Mouse (Mus musculus) lung, embryonic 16.5 days (tissue): ENCODE measurements around the gene Cyb561d1. TPM values are rescaled to one million over a fixed set of nuclear protein-coding genes. Genes with fewer than 3 reads are reported as not detected.

Experiments
- ATAC-seq: fragments of 200-750 bp; cut with Nextera tagmentation; 2 replicates; pipeline ENCODE4 v1.8.0; 2017; ENCODE audit warnings: low read depth, mild to moderate bottlenecking, moderate library complexity
- H3K27ac ChIP-seq: fragments of 300-500 bp; sonication (generic); 2 replicates; pipeline ENCODE4 v1.5.1; 2014; ENCODE audit warnings: mild to moderate bottlenecking, control low read depth, low read length
- H3K27me3 ChIP-seq: fragments of 300-500 bp; sonication (generic); 2 replicates; pipeline ENCODE4 v1.6.1; 2014; ENCODE audit warnings: low read depth, low read length, mixed read lengths; ENCODE audit not compliant: control insufficient read depth, insufficient read depth
- H3K36me3 ChIP-seq: fragments of 300-500 bp; sonication (generic); 2 replicates; pipeline ENCODE4 v1.6.1; 2014; ENCODE audit warnings: low read length; ENCODE audit not compliant: control insufficient read depth, insufficient read depth
- H3K4me1 ChIP-seq: fragments of 300-500 bp; sonication (generic); replicated peaks from 2 replicates; pipeline ENCODE4 v1.6.1; 2014; ENCODE audit warnings: low read length, mixed read lengths; ENCODE audit not compliant: control insufficient read depth, insufficient read depth
- H3K4me2 ChIP-seq: fragments of 300-500 bp; sonication (generic); 2 replicates; pipeline ENCODE4 v1.6.1; 2014; ENCODE audit warnings: low read depth, low read length, control low read depth
- H3K4me3 ChIP-seq: fragments of 300-500 bp; sonication (generic); 2 replicates; pipeline ENCODE4 v1.5.1; 2014; ENCODE audit warnings: mild to moderate bottlenecking, low read length, control low read depth
- H3K9ac ChIP-seq: fragments of 300-500 bp; sonication (generic); 2 replicates; pipeline ENCODE4 v1.6.1; 2014; ENCODE audit warnings: low read length, control low read depth
- H3K9me3 ChIP-seq: fragments of 300-500 bp; sonication (generic); 2 replicates; pipeline ENCODE4 v1.6.1; 2016; ENCODE audit warnings: low read length; ENCODE audit not compliant: control insufficient read depth
- WGBS: fragments of 180-500 bp; shearing (Covaris S2); extraction: QIAGEN DNeasy Blood & Tissue Kit; methylation state at CpG from one replicate; pipeline ENCODE4 v1.1.7; 2014; 5-methylcytosine and 5-hydroxymethylcytosine counted together
- polyA plus RNA-seq: library from polyadenylated mRNA; unstranded; fragments of >200 nt; fragmentation: Nextera tagmentation; extraction: Ambion mirVana; gene quantifications from 2 replicates; pipeline ENCODE4 v1.2.1, GENCODE M21; 2015

The Cyb561d1 gene
- polyA plus RNA-seq, 1 experiment from 2014 or later: 3.1 TPM

DNA sequence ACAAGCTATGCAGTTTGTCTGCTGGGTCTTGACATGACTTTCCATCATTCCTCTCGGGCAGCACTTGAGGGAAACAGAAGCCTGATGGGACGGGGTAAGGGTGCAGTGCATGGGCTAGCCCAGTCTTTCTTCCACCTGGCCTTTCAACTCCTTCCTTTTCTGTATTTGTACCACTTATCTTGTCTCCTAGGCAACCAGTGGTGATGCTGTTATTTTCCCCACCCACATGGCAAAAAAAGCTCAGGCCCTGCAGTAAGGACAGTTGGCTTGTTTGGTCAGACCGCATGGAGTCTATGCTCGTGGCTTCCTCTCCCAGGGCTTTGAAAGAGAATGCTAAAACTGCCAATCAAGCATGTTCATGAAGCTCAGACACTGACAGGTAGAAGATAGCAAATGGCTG is 7.3 kb downstream of the Cyb561d1 start:
- H3K27ac ChIP-seq: no peak overlapping the region
- no peaks in the 10 kb centered on the region for H3K36me3 ChIP-seq
- H3K9me3 ChIP-seq: no peaks in the 10 kb centered on the region
- no peak overlapping the region for H3K4me3 ChIP-seq
- H3K9ac ChIP-seq: no peak overlapping the region
- H3K4me1 ChIP-seq: peaks cover 17% of the 10 kb centered on the region
- no peak overlapping the region for H3K4me2 ChIP-seq
- WGBS: 61% methylated on average over 4 of the region's 4 CpGs
- H3K27me3 ChIP-seq: no peaks in the 10 kb centered on the region
- ATAC-seq: no peak

DNA sequence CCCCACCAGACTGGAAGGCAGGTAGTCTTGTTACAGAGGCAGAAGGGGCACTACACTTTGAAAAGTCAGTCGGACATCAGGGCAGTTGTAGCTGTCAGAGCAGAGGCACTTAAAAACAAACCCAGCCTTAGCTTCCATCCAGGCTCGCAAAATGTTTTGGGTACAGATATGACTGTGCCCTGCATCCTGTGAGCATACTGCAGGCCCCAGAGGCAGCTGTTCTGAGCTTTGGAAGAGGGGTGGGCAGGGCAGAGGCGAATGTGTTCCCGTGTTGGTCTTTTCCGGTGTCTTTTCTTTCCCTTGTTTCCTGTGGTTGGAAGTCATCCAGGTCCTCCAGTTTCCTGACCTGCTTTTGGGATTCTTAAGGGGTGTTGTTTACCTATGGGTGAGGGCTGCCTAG is 11.1 kb downstream of the Cyb561d1 start:
- H3K4me3 ChIP-seq: 0 out of 2 replicates have a peak overlapping the region, but pooled peaks have one; percentile 0
- 0 out of 2 replicates have a peak, but pooled peaks cover 3% of the 10 kb centered on the region for H3K27me3 ChIP-seq
- peak overlapping the region; percentile 26 for H3K4me2 ChIP-seq
- peaks cover 16% of the 10 kb centered on the region for H3K4me1 ChIP-seq
- H3K36me3 ChIP-seq: no peaks in the 10 kb centered on the region
- no peaks in the 10 kb centered on the region for H3K9me3 ChIP-seq
- WGBS: 14% methylated on average over 5 of the region's 5 CpGs
- no peak overlapping the region for H3K27ac ChIP-seq
- peak overlapping the region; percentile 46 for H3K9ac ChIP-seq
- no peak for ATAC-seq

GRCm38 (mm10) chr3:108188716-108189490 is 12.1 kb downstream of the Cyb561d1 start:
- H3K27ac ChIP-seq: no peak overlapping the region
- WGBS: 65% methylated on average over 9 of the region's 9 CpGs
- no peaks in the 10 kb centered on the region for H3K36me3 ChIP-seq
- H3K4me1 ChIP-seq: peaks cover 16% of the 10 kb centered on the region
- no peak for ATAC-seq
- H3K4me3 ChIP-seq: no peak overlapping the region
- no peaks in the 10 kb centered on the region for H3K9me3 ChIP-seq
- 0 out of 2 replicates have a peak, but pooled peaks cover 3% of the 10 kb centered on the region for H3K27me3 ChIP-seq
- no peak overlapping the region for H3K9ac ChIP-seq
- no peak overlapping the region for H3K4me2 ChIP-seq

DNA sequence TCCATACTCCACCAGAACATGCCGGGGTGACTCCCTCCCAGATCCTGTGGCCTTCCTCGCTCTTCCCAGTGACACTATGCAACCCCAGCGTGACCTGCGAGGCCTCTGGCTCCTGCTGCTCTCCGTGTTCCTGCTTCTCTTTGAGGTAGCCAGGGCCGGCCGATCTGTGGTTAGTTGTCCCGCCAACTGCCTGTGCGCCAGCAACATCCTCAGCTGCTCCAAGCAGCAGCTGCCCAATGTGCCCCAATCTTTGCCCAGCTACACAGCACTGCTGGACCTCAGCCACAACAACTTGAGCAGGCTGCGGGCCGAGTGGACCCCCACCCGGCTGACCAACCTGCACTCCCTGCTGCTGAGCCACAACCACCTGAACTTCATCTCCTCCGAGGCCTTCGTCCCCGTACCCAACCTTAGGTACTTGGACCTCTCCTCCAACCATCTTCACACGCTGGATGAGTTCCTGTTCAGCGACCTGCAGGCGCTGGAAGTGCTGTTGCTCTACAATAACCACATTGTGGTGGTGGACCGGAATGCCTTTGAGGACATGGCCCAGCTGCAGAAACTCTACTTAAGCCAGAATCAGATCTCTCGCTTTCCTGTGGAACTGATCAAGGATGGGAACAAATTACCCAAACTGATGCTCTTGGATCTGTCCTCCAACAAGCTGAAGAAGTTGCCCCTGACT is 13.8 kb downstream of the Cyb561d1 start:
- 0 out of 2 replicates have a peak, but pooled peaks have one; percentile 7 for ATAC-seq
- Histone ChIP-seq H3K9me3 (no peaks in the 10 kb centered on the region), H3K4me3 (peak overlapping the region; percentile 55; the same call in 1 of the 2 replicates), H3K36me3 (no peaks in the 10 kb centered on the region), H3K9ac (peak overlapping the region; percentile 71), H3K4me2 (peak overlapping the region; percentile 94; the same call in 1 of the 2 replicates), H3K4me1 (peaks cover 16% of the 10 kb centered on the region), H3K27ac (no peak overlapping the region), H3K27me3 (0 out of 2 replicates have a peak, but pooled peaks cover 3% of the 10 kb centered on the region)
- WGBS: 59% methylated on average over 20 of the region's 20 CpGs

DNA sequence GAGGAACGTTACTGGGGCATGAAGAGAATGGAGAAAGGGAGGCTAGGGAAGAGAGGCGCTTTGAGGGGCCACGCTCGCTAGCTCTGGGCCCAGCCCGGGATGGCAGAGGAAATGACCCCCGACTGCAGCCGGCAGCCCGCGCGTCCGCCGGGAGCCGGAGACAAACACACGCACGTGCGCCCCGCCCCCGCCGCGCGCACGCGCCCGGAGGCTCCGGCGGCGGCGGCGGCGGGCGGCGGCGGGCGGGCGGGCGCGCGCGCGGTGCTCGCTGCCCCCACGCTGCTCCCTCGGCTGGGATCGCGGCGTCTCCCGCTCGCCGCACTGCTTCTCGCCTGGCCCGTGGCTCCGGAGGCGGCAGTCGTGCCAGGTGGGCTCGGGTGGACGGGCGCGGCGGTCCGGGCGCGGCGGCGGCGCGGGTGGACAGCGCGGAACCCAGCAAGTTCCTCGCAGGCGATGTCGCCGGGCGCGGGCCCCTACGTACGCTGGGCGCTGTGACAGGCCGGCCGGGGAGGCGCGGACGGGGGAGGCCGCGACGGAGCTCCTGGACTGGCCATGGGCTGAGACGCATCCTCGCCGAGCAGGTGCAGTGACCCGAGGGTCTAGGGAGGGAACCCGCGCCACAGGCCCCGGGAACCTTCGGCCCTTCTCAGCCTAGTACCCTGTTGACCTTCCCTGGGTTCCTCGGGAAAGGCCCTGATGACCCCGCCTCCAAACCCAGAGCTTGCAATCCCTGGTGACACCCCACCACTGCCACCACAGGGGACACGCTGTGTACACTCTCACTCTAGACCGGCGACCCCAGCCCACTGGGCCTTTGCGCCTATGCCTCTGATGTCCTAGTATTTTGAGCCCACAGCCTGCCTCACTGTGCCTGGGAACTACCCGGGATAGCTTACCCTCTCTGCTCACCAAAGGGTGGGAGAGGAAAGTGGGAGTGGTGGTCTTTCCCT is 14.6 kb downstream of the Cyb561d1 start, which contains the start of gene Amigo1:
Amigo1 (plus strand) TSS at position 238 of the 950 bp plus-strand sequence.
- Histone ChIP-seq H3K9ac (peak within 1 kb of the TSS; percentile 71), H3K36me3 (no peaks in the 10 kb centered on the region), H3K27me3 (0 out of 2 replicates have a peak, but pooled peaks cover 3% of the 10 kb centered on the region), H3K27ac (no peak within 1 kb of the TSS), H3K9me3 (no peaks in the 10 kb centered on the region), H3K4me3 (peak within 1 kb of the TSS; percentile 55), H3K4me2 (peak within 1 kb of the TSS; percentile 94), H3K4me1 (peaks cover 16% of the 10 kb centered on the region)
- ATAC-seq: peak; percentile 78
- 3% methylated on average over 44 of the region's 100 CpGs for whole genome bisulfite sequencing

DNA sequence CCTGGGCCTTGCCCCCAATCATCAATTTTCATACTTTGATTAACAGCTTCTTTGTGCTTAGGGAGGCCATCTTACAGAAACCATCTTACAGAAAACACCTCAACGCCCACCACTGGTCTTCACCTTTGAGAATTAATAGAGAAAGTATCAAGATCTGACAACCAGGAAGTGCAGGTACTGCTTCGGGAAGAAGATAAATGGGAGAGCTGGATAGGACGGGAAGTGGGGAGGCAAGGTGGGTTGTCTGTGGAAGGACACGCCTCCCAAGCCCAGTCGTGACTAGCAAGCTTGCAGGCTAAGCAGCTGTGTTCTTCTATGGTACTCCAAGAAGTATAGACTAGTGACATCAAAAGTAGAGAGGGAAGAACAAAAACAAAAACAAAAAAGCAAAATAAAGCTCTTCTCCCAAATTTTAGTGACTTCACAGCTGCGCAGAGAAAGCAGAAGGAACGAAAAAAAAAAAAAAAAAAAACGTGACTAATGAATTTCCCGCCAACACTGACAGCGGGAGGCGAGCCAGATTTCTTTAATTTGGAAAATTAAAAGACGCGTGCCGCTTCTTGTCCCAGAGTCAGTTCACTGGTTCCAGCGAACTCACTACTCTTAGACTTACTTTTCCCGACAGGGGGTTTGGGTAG is 15.4 kb downstream of the Cyb561d1 start:
- 0 out of 2 replicates have a peak, but pooled peaks cover 3% of the 10 kb centered on the region for H3K27me3 ChIP-seq
- H3K9me3 ChIP-seq: no peaks in the 10 kb centered on the region
- no peak for ATAC-seq
- H3K9ac ChIP-seq: peak overlapping the region; percentile 71; the same call in 1 of the 2 replicates
- peak overlapping the region; percentile 55 for H3K4me3 ChIP-seq
- WGBS: 3% methylated on average over 16 of the region's 16 CpGs
- no peak overlapping the region for H3K27ac ChIP-seq
- no peaks in the 10 kb centered on the region for H3K36me3 ChIP-seq
- peaks cover 16% of the 10 kb centered on the region for H3K4me1 ChIP-seq
- H3K4me2 ChIP-seq: peak overlapping the region; percentile 94

DNA sequence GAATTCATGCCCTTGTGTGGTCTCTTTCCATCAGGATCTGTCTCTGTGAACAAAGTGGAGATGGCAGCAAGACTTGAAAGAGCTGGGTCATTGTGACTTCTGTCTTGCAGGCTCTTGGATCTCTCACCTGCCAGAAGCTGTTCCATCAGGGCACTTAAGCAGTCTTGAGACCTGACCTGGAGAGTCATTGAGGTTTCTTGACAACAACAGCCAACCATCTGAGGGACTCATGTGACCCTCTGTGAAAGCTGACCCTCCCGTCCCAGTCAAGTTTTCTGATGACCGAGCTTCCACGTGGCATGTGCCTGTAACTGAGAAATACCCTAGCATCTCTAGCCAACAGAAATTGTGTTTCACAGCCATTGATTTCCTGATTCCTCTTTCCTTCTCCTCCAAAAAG is 16.3 kb downstream of the Cyb561d1 start:
- Histone ChIP-seq H3K27ac (no peak overlapping the region), H3K27me3 (0 out of 2 replicates have a peak, but pooled peaks cover 3% of the 10 kb centered on the region), H3K4me2 (no peak overlapping the region), H3K36me3 (no peaks in the 10 kb centered on the region), H3K9me3 (no peaks in the 10 kb centered on the region), H3K4me3 (no peak overlapping the region), H3K4me1 (peaks cover 12% of the 10 kb centered on the region), H3K9ac (no peak overlapping the region)
- WGBS: 57% methylated on average over 3 of the region's 3 CpGs
- ATAC-seq: no peak

DNA sequence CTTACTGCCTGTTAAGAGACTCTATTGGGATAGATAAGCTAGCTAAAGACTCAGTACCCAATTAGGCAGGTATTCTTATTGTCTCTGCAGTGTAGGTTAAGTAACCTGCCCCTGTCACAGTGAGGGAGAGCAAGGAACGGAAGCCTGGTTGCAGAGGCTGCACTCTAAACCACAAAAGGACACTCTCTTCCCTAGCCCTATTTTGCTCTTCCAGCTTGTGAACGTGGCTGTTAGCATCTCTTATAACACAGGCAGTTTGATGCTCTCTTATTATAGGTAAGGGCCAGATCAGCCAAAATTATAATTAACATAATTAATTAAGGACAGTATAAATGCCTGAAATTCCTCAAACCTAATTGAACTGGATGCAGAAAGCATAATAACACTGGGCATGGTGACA is 20.5 kb downstream of the Cyb561d1 start:
- Histone ChIP-seq H3K27me3 (no peaks in the 10 kb centered on the region), H3K9ac (no peak overlapping the region), H3K27ac (no peak overlapping the region), H3K9me3 (no peaks in the 10 kb centered on the region), H3K4me2 (no peak overlapping the region), H3K36me3 (no peaks in the 10 kb centered on the region), H3K4me3 (no peak overlapping the region), H3K4me1 (peaks cover 6% of the 10 kb centered on the region)
- ATAC-seq: no peak
- WGBS: 36% methylated on average over 2 of the region's 2 CpGs
